10 mouse cellular contexts compared by ENCODE assay signal in the genomic region with DNA sequence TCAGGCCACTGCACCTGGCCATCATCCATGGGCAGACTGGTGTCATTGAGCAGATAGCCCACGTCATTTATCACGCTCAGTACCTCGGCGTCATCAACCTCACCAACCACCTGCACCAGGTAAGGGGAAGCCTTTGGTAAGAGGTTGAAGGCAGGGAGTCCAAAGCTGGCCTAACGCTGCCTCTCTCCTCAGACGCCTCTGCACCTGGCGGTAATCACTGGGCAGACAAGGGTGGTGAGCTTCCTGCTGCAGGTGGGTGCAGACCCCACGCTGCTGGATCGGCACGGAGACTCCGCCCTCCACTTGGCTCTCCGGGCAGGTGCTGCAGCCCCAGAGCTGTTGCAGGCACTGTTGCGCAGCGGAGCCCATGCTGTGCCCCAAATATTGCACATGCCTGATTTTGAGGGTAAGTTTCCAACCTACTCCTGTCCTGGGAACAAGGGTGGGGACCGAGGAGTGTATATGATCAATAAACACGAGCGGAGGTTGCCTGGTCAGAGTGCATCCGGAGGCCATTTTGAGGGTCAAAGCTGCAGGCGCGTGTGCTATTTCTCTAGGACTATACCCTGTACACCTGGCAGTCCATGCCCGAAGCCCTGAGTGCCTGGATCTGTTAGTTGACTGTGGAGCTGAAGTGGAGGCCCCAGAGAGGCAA. TPM values are rescaled to one million over a fixed set of nuclear protein-coding genes. Genes with fewer than 3 reads are reported as not detected.
DNase-seq lines count a peak whose midpoint lies in the region; ATAC-seq lines count a peak whose summit lies in the region.
"Had no signal": no experiment of that assay in that cellular context is flagged by ENCODE, and none has a peak within 500 bp of the region (broad histone marks: within the 10 kb centered on the region; RNA-seq: fewer than 3 reads in every experiment).

No protein-coding gene starts in this region.

- H3K4me2 ChIP-seq in liver, embryonic 13.5 days = no peak overlapping the region

- H3K4me3 ChIP-seq in liver, embryonic 13.5 days (replicated peaks) = no peak overlapping the region
- H3K4me3 ChIP-seq: myocyte had no signal

- H3K9ac ChIP-seq in liver, embryonic 13.5 days = no peak overlapping the region

- 79% methylated on average over 21 of the region's 21 CpGs for WGBS in liver, embryonic 13.5 days (ENCODE audit: insufficient replicate concordance)

- DNase-seq in cerebellum, adult 11 months = peak; percentile 29
- DNase-seq in layer of hippocampus, adult 18-20 months (ENCODE audit: low spot score in 2 of 2) = peak; percentile 1 to 9
- DNase-seq in layer of hippocampus, adult 9-10 months (ENCODE audit: low spot score) = no peak
- DNase-seq in spleen, postnatal 10 days (ENCODE audit: low spot score in 2 of 2) = peak; percentile 12 to 34
- DNase-seq in spleen, adult 18-20 months = no peak
- DNase-seq in liver, embryonic 13.5 days = peak; percentile 1
- DNase-seq in B cell, adult 2 months = no peak

- ATAC-seq in cerebellum, adult (ENCODE audit: insufficient number of reproducible peaks, low FRiP score, low TSS enrichment) = no peak
- no peak for ATAC-seq in liver, embryonic 13.5 days (ENCODE audit: low read depth)

- peaks cover 41% of the 10 kb centered on the region for H3K36me3 ChIP-seq in liver, embryonic 13.5 days

- peaks cover 69% of the 10 kb centered on the region for H3K4me1 ChIP-seq in liver, embryonic 13.5 days (replicated peaks)

- peaks cover 42% of the 10 kb centered on the region for H3K27me3 ChIP-seq in liver, embryonic 13.5 days

- H3K27ac ChIP-seq in liver, embryonic 13.5 days = no peak overlapping the region
- H3K27ac ChIP-seq: kidney, embryonic 15.5 days had no signal

- H3K9me3 ChIP-seq in liver, embryonic 13.5 days (replicated peaks) = no peaks in the 10 kb centered on the region
- H3K9me3 ChIP-seq: kidney, embryonic 15.5 days had no signal

RNA-seq across cellular contexts. Expression of a gene that starts 5.7 kb away (rescaled TPM):
- total RNA-seq in layer of hippocampus, adult 18-20 months (2021) = 1 to 10 TPM; 2.2 to 2.3 TPM
- 3.9 and 4.3 TPM in 2 replicates for polyA plus RNA-seq in liver, embryonic 13.5 days (2015; fragmentation: Nextera tagmentation; extraction: Ambion mirVana)

RNA-seq across cellular contexts. Expression of a gene that starts 17.2 kb away (rescaled TPM):
- 100 to 1,000 TPM; 799 to 877 TPM for total RNA-seq in layer of hippocampus, adult 18-20 months (2021)
- 5.8 and 7.1 TPM in 2 replicates for polyA plus RNA-seq in liver, embryonic 13.5 days (2015; fragmentation: Nextera tagmentation; extraction: Ambion mirVana)

RNA-seq across cellular contexts. Expression of a gene that starts 18.2 kb away (rescaled TPM):
- total RNA-seq in layer of hippocampus, adult 18-20 months (2021) = 10 to 100 TPM; 30.7 to 31.5 TPM
- 11.2 and 12.1 TPM in 2 replicates for polyA plus RNA-seq in liver, embryonic 13.5 days (2015; fragmentation: Nextera tagmentation; extraction: Ambion mirVana)

RNA-seq across cellular contexts. Expression of a gene that starts 28.7 kb away (rescaled TPM):
- 100 to 1,000 TPM; 179 to 182 TPM for total RNA-seq in layer of hippocampus, adult 18-20 months (2021)
- 85.6 and 86.7 TPM in 2 replicates for polyA plus RNA-seq in liver, embryonic 13.5 days (2015; fragmentation: Nextera tagmentation; extraction: Ambion mirVana)

RNA-seq across cellular contexts. Expression of a gene that starts 31.1 kb away (rescaled TPM):
- 10 to 100 TPM; 28.2 to 29.0 TPM for total RNA-seq in layer of hippocampus, adult 18-20 months (2021)
- 10.6 and 12.3 TPM in 2 replicates for polyA plus RNA-seq in liver, embryonic 13.5 days (2015; fragmentation: Nextera tagmentation; extraction: Ambion mirVana)

Comparison
In these comparisons a context has a peak if more than half of its experiments do, and no peak if none do; other contexts are left out.
1. DNase-seq: peak in cerebellum, adult 11 months (single experiment), layer of hippocampus, adult 18-20 months (2 of 2), spleen, postnatal 10 days (2 of 2) and liver, embryonic 13.5 days (single experiment); none in layer of hippocampus, adult 9-10 months (single experiment), spleen, adult 18-20 months (0 of 2) and B cell, adult 2 months (0 of 2).